Mouse (Mus musculus): ENCODE data around the gene Gm11554. TPM values are rescaled to one million over a fixed set of nuclear protein-coding genes. Genes with fewer than 3 reads are reported as not detected.
"Not testable (repeated sequence)": the region's sequence is repeated elsewhere in the genome, so short reads cannot be mapped to it uniquely, and the experiment has no call there.

Gm11554 gene
- not detected in 2 replicates for polyA plus RNA-seq (2015; fragmentation: Nextera tagmentation; extraction: Ambion mirVana)

GRCm38 (mm10) chr11:99804346-99804745, at the start of gene Gm11554:
Gene Gm11554, minus strand, starts transcription at chr11:99804446.
- H3K4me3 ChIP-seq (ENCODE audit: low read length); H3K36me3 ChIP-seq (ENCODE audit: control insufficient read depth, insufficient read depth, low read length); H3K27ac ChIP-seq (ENCODE audit: low read length); H3K9me3 ChIP-seq (ENCODE audit: control insufficient read depth, low read length); H3K4me1 ChIP-seq (ENCODE audit: control insufficient read depth, insufficient read depth, low read length); H3K9ac ChIP-seq (ENCODE audit: low read depth, low read length); ATAC-seq; H3K27me3 ChIP-seq (replicated peaks; ENCODE audit: control insufficient read depth, insufficient read depth, low read length); H3K4me2 ChIP-seq (ENCODE audit: low read depth, low read length): not testable (repeated sequence)
- WGBS: no CpG with 5 or more reads among the region's 1 CpGs

DNA sequence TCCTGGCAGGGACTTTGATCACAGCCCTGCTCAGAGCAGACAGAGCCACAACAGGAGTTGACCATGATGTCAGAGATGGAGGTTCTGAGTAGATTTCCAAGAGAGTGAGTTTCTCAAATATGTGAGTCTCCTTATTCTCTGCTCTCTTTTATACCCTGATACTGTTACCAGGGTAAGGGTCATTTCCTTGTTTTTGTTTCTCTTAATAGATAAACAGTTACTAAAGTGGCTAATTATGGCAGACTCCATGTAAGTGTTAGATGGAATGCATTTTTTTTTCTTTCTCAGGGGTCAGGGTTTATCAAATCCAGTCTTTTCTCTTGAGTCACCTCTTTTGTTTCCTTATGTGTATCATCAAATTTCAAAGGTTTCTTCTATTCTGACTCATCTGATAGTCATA, 47.3 kb upstream of the Gm11554 start, which contains the start of gene Krtap4-16:
Krtap4-16 (minus strand) TSS at position 101 of the 400 bp plus-strand sequence.
- H3K36me3 ChIP-seq (ENCODE audit: control insufficient read depth, insufficient read depth, low read length): no peaks in the 10 kb centered on the region
- no peak within 1 kb of the TSS for H3K4me2 ChIP-seq (ENCODE audit: low read depth, low read length)
- no peak within 1 kb of the TSS for H3K27ac ChIP-seq (ENCODE audit: low read length)
- no peak within 1 kb of the TSS for H3K9ac ChIP-seq (ENCODE audit: low read depth, low read length)
- H3K4me3 ChIP-seq (ENCODE audit: low read length): no peak within 1 kb of the TSS
- H3K4me1 ChIP-seq (ENCODE audit: control insufficient read depth, insufficient read depth, low read length): no peaks in the 10 kb centered on the region
- no peaks in the 10 kb centered on the region for H3K9me3 ChIP-seq (ENCODE audit: control insufficient read depth, low read length)
- no peak for ATAC-seq
- no peaks in the 10 kb centered on the region for H3K27me3 ChIP-seq (replicated peaks; ENCODE audit: control insufficient read depth, insufficient read depth, low read length)

DNA sequence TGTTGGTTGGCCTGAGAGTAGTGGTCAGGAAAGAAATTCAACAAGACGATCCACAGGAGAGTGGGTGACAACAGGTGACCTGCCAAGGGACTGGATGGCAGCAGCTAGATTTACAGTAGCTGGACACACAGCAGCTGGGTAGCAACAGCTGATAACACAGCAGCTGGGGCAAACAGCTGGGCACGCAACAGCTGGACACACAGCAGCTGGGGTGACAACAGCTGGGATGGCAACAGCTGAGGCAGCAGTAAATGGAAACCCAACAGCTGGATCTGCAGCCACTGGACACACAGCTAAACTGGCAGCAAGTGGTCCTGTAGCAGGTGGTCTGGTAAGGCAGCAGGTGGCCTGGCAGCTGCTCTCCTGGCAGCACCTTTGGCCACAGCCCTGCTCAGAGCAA, 42.5 kb upstream of the Gm11554 start:
- Histone ChIP-seq H3K27me3 (replicated peaks; ENCODE audit: control insufficient read depth, insufficient read depth, low read length) (no peaks in the 10 kb centered on the region), H3K4me3 (ENCODE audit: low read length) (no peak overlapping the region), H3K27ac (ENCODE audit: low read length) (no peak overlapping the region), H3K4me1 (ENCODE audit: control insufficient read depth, insufficient read depth, low read length) (no peaks in the 10 kb centered on the region), H3K9ac (ENCODE audit: low read depth, low read length) (no peak overlapping the region), H3K36me3 (ENCODE audit: control insufficient read depth, insufficient read depth, low read length) (no peaks in the 10 kb centered on the region), H3K9me3 (ENCODE audit: control insufficient read depth, low read length) (no peaks in the 10 kb centered on the region), H3K4me2 (ENCODE audit: low read depth, low read length) (no peak overlapping the region)
- WGBS: 88% methylated on average over 2 of the region's 2 CpGs
- no peak for ATAC-seq

DNA sequence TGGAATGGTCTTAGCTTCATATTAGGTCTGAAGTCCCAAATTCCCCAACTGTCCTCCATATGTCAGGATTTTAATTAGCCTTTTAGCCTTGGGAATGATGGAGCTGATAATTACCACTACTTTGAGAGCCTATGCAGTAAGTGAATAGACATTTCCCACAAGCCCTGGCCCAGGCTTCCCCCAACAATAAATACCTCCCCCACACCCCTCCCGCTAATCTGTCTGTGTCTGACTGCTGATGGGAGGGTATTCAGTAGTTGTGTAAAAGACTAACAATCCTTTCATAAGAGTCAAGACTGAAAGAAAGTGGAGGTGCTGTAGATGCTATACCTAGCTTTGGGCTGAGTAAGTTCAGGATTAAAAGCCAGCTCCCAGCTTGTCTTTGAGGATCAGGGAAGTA, 37.9 kb upstream of the Gm11554 start:
- no peaks in the 10 kb centered on the region for H3K27me3 ChIP-seq (replicated peaks; ENCODE audit: control insufficient read depth, insufficient read depth, low read length)
- H3K4me1 ChIP-seq (ENCODE audit: control insufficient read depth, insufficient read depth, low read length): no peaks in the 10 kb centered on the region
- no peak for ATAC-seq
- H3K9ac ChIP-seq (ENCODE audit: low read depth, low read length): no peak overlapping the region
- H3K9me3 ChIP-seq (ENCODE audit: control insufficient read depth, low read length): no peaks in the 10 kb centered on the region
- no peak overlapping the region for H3K27ac ChIP-seq (ENCODE audit: low read length)
- H3K36me3 ChIP-seq (ENCODE audit: control insufficient read depth, insufficient read depth, low read length): no peaks in the 10 kb centered on the region
- no peak overlapping the region for H3K4me2 ChIP-seq (ENCODE audit: low read depth, low read length)
- no peak overlapping the region for H3K4me3 ChIP-seq (ENCODE audit: low read length)
- WGBS: 70% methylated on average over 1 of the region's 1 CpGs

DNA sequence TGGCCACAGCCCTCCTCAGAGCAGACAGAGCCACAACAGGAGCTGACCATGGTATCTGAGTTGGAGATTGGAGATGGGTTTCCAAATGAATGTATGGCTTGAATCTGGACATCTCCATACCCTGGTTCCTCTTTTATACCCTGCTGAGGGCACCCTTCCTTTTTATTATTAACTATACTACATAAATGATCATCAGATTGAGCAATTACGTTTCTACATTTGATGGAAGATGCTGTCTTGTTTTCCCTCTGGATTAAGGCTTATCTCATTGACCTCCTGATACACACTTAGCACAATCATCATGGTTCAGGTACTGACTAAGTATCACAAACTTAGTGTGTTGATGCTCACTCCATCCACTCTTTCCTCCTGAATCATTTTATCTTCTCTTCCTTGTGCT, 33.7 kb upstream of the Gm11554 start, which contains the start of gene 2300003K06Rik:
2300003K06Rik (minus strand) TSS at position 101 of the 400 bp plus-strand sequence.
- 68% methylated on average over 1 of the region's 1 CpGs for WGBS
- Histone ChIP-seq H3K27ac (ENCODE audit: low read length) (no peak within 1 kb of the TSS), H3K4me1 (ENCODE audit: control insufficient read depth, insufficient read depth, low read length) (no peaks in the 10 kb centered on the region), H3K4me2 (ENCODE audit: low read depth, low read length) (no peak within 1 kb of the TSS), H3K9ac (ENCODE audit: low read depth, low read length) (no peak within 1 kb of the TSS), H3K27me3 (replicated peaks; ENCODE audit: control insufficient read depth, insufficient read depth, low read length) (no peaks in the 10 kb centered on the region), H3K4me3 (ENCODE audit: low read length) (no peak within 1 kb of the TSS), H3K9me3 (ENCODE audit: control insufficient read depth, low read length) (no peaks in the 10 kb centered on the region), H3K36me3 (ENCODE audit: control insufficient read depth, insufficient read depth, low read length) (no peaks in the 10 kb centered on the region)
- ATAC-seq: no peak

DNA sequence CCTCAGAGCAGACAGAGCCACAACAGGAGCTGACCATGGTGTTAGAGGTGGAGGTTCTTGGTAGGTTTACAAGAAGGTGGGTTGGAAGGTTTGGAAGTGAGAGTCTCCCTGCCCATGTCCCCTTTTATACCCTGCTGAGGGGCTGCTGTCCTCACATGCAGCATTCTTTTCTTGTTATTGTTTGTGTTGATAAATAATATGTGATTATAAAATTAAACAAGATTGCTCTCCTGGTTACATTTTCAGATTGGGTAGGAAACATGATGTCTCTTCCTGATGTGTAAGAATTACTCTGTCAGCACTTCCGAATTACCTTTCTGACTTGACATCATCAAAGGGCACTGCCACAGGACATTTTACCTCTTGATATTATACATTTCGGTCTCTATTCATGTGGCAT, 11.3 kb upstream of the Gm11554 start, which contains the start of gene Gm11564:
Gm11564 (minus strand) TSS at position 101 of the 400 bp plus-strand sequence.
- not testable (repeated sequence) for H3K9ac ChIP-seq (ENCODE audit: low read depth, low read length); H3K27me3 ChIP-seq (replicated peaks; ENCODE audit: control insufficient read depth, insufficient read depth, low read length); ATAC-seq; H3K36me3 ChIP-seq (ENCODE audit: control insufficient read depth, insufficient read depth, low read length); H3K4me2 ChIP-seq (ENCODE audit: low read depth, low read length); H3K9me3 ChIP-seq (ENCODE audit: control insufficient read depth, low read length); H3K4me1 ChIP-seq (ENCODE audit: control insufficient read depth, insufficient read depth, low read length); H3K4me3 ChIP-seq (ENCODE audit: low read length); H3K27ac ChIP-seq (ENCODE audit: low read length)
- 91% methylated on average over 2 of the region's 2 CpGs for WGBS

- H3K4me3 ChIP-seq (ENCODE audit: low read length); H3K36me3 ChIP-seq (ENCODE audit: control insufficient read depth, insufficient read depth, low read length); H3K4me2 ChIP-seq (ENCODE audit: low read depth, low read length); H3K27ac ChIP-seq (ENCODE audit: low read length); H3K9me3 ChIP-seq (ENCODE audit: control insufficient read depth, low read length); ATAC-seq; H3K27me3 ChIP-seq (replicated peaks; ENCODE audit: control insufficient read depth, insufficient read depth, low read length); H3K9ac ChIP-seq (ENCODE audit: low read depth, low read length); H3K4me1 ChIP-seq (ENCODE audit: control insufficient read depth, insufficient read depth, low read length): not testable (repeated sequence)
Observed at GRCm38 (mm10) chr11:99809792-99810191, 5.5 kb upstream of the Gm11554 start, which contains the start of gene Krtap4-13. Gene Krtap4-13, minus strand, starts transcription at chr11:99809892.

DNA sequence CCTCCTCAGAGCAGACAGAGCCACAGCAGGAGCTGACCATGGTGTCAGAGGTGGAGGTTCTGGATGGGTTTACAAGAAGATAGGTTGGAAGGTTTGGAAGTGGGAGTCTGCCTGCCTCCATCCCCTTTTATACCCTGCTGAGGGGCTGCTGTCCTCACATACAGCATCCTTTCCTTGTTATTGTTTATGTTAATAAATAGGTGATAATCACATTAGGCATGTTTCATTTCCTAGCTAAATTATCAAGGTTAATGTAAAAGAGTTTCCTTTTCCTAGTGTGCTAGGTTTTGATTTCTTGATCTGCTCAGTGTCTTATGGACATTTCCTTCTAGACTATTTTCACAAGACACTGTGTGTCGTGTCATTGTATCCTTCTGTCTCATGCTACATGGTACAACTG, 5.4 kb downstream of the Gm11554 start, which contains the start of gene Gm11569:
Gm11569 (minus strand) TSS at position 101 of the 400 bp plus-strand sequence.
- no CpG with 5 or more reads among the region's 1 CpGs for WGBS
- ATAC-seq: not testable (repeated sequence)

GRCm38 (mm10) chr11:99793367-99793766, 10.9 kb downstream of the Gm11554 start, which contains the start of gene Gm11596:
Gene Gm11596, minus strand, starts transcription at chr11:99793467.
- Histone ChIP-seq H3K4me3 (ENCODE audit: low read length) (no peak within 1 kb of the TSS), H3K27me3 (replicated peaks; ENCODE audit: control insufficient read depth, insufficient read depth, low read length) (no peaks in the 10 kb centered on the region), H3K27ac (ENCODE audit: low read length) (no peak within 1 kb of the TSS), H3K9ac (ENCODE audit: low read depth, low read length) (no peak within 1 kb of the TSS), H3K36me3 (ENCODE audit: control insufficient read depth, insufficient read depth, low read length) (no peaks in the 10 kb centered on the region), H3K4me2 (ENCODE audit: low read depth, low read length) (no peak within 1 kb of the TSS), H3K4me1 (ENCODE audit: control insufficient read depth, insufficient read depth, low read length) (no peaks in the 10 kb centered on the region), H3K9me3 (ENCODE audit: control insufficient read depth, low read length) (no peaks in the 10 kb centered on the region)
- 78% methylated on average over 2 of the region's 2 CpGs for WGBS
- ATAC-seq: no peak

More for the DNA sequence above, 5.4 kb downstream of the Gm11554 start, which contains the start of gene Gm11569:
- not testable (repeated sequence) for H3K27me3 ChIP-seq (replicated peaks; ENCODE audit: control insufficient read depth, insufficient read depth, low read length); H3K4me2 ChIP-seq (ENCODE audit: low read depth, low read length); H3K4me1 ChIP-seq (ENCODE audit: control insufficient read depth, insufficient read depth, low read length); H3K9me3 ChIP-seq (ENCODE audit: control insufficient read depth, low read length); H3K4me3 ChIP-seq (ENCODE audit: low read length); H3K9ac ChIP-seq (ENCODE audit: low read depth, low read length); H3K36me3 ChIP-seq (ENCODE audit: control insufficient read depth, insufficient read depth, low read length); H3K27ac ChIP-seq (ENCODE audit: low read length)

DNA sequence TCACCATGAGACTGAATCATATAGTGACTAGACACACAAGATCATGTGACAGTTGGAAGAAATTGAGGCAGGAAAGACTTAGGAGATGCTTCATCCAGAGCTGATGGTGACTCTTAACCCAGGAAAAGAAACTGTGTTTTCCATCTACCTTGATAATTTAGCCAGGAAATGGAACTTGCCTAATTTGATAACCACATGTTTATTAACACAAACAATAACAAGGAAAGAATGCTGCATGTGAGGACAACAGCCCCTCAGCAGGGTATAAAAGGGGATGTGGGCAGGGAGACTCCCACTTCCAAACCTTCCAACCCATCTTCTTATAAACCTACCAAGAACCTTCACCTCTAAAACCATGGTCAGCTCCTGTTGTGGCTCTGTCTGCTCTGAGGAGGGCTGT, 19.3 kb downstream of the Gm11554 start, which contains the start of gene Krtap4-9:
Krtap4-9 (plus strand) TSS at position 301 of the 400 bp plus-strand sequence.
- H3K9me3 ChIP-seq (ENCODE audit: control insufficient read depth, low read length); H3K27ac ChIP-seq (ENCODE audit: low read length); ATAC-seq; H3K27me3 ChIP-seq (replicated peaks; ENCODE audit: control insufficient read depth, insufficient read depth, low read length); H3K4me3 ChIP-seq (ENCODE audit: low read length); H3K36me3 ChIP-seq (ENCODE audit: control insufficient read depth, insufficient read depth, low read length); H3K4me2 ChIP-seq (ENCODE audit: low read depth, low read length); H3K9ac ChIP-seq (ENCODE audit: low read depth, low read length); H3K4me1 ChIP-seq (ENCODE audit: control insufficient read depth, insufficient read depth, low read length): not testable (repeated sequence)
